ENCODE assay signal across 7 mouse cellular contexts in genomic region chr10:84577071-84577727, GRCm38 (mm10). TPM values are rescaled to one million over a fixed set of nuclear protein-coding genes. Genes with fewer than 3 reads are reported as not detected.
DNase-seq lines count a peak whose midpoint lies in the region; ATAC-seq lines count a peak whose summit lies in the region.

No protein-coding gene starts in this region.

- peak overlapping the region; percentile 97 for H3K4me2 ChIP-seq in midbrain, embryonic 12.5 days (replicated peaks)

- peak; percentile 84 for DNase-seq in adrenal gland, adult 8-10 months
- peak; percentile 68 for DNase-seq in embryonic facial prominence, embryonic 10.5 days (ENCODE audit: low spot score)
- DNase-seq in gonadal fat pad, adult 2 months (ENCODE audit: low read depth): peak; percentile 42
- DNase-seq in kidney, adult 11 months: peak; percentile 88
- peak; percentile 65 for DNase-seq in limb, embryonic 10.5 days (ENCODE audit: low spot score)
- DNase-seq in skeletal muscle tissue, adult 2 months (ENCODE audit: low read depth, low spot score): peak; percentile 76

- peaks cover 26% of the 10 kb centered on the region for H3K27me3 ChIP-seq in embryonic facial prominence, embryonic 10.5 days (replicated peaks; ENCODE audit: low read depth, poor library complexity, severe bottlenecking)
- H3K27me3 ChIP-seq in limb, embryonic 10.5 days (ENCODE audit: low read depth, poor library complexity, severe bottlenecking): 0 out of 2 replicates have a peak, but pooled peaks cover 8% of the 10 kb centered on the region
- peaks cover 16% of the 10 kb centered on the region for H3K27me3 ChIP-seq in midbrain, embryonic 12.5 days

- H3K9me3 ChIP-seq in embryonic facial prominence, embryonic 10.5 days: no peaks in the 10 kb centered on the region
- H3K9me3 ChIP-seq in limb, embryonic 10.5 days (replicated peaks): no peaks in the 10 kb centered on the region
- no peaks in the 10 kb centered on the region for H3K9me3 ChIP-seq in midbrain, embryonic 12.5 days

- H3K9ac ChIP-seq in midbrain, embryonic 12.5 days (replicated peaks): peak overlapping the region; percentile 55

- 5% methylated on average over 38 of the region's 38 CpGs for WGBS in embryonic facial prominence, embryonic 10.5 days
- WGBS in limb, embryonic 10.5 days: 5% methylated on average over 38 of the region's 38 CpGs
- WGBS in midbrain, embryonic 12.5 days: 5% methylated on average over 38 of the region's 38 CpGs

- H3K36me3 ChIP-seq in embryonic facial prominence, embryonic 10.5 days (replicated peaks): no peaks in the 10 kb centered on the region
- no peaks in the 10 kb centered on the region for H3K36me3 ChIP-seq in limb, embryonic 10.5 days
- H3K36me3 ChIP-seq in midbrain, embryonic 12.5 days: no peaks in the 10 kb centered on the region

- peak overlapping the region; percentile 90 for H3K4me3 ChIP-seq in embryonic facial prominence, embryonic 10.5 days
- H3K4me3 ChIP-seq in limb, embryonic 10.5 days: peak overlapping the region; percentile 73
- peak overlapping the region; percentile 65 for H3K4me3 ChIP-seq in midbrain, embryonic 12.5 days

- H3K27ac ChIP-seq in embryonic facial prominence, embryonic 10.5 days (replicated peaks): peak overlapping the region; percentile 95
- peak overlapping the region; percentile 90; the same call in 1 of the 2 replicates for H3K27ac ChIP-seq in limb, embryonic 10.5 days
- H3K27ac ChIP-seq in midbrain, embryonic 12.5 days (replicated peaks): no peak overlapping the region

- H3K4me1 ChIP-seq in embryonic facial prominence, embryonic 10.5 days: peaks cover 17% of the 10 kb centered on the region
- peaks cover 16% of the 10 kb centered on the region for H3K4me1 ChIP-seq in limb, embryonic 10.5 days
- H3K4me1 ChIP-seq in midbrain, embryonic 12.5 days: peaks cover 7% of the 10 kb centered on the region

- peak; percentile 67 for ATAC-seq in midbrain, embryonic 12.5 days (ENCODE audit: low FRiP score, low read depth)

RNA-seq across cellular contexts. Expression of gene Tcp11l2, which starts 0.8 kb away (rescaled TPM):
- total RNA-seq in adrenal gland, adult 8-10 months (2022): 10 to 100 TPM; 45.8 to 51.1 (median 48.8) TPM
- 3.2 and 3.6 TPM in 2 replicates for polyA plus RNA-seq in embryonic facial prominence, embryonic 10.5 days (2016; fragmentation: Nextera tagmentation; extraction: Ambion mirVana)
- 36.2 and 49.7 TPM in 2 replicates for polyA plus RNA-seq in gonadal fat pad, adult 2 months (2012; rRNA removed)
- polyA plus RNA-seq in limb, embryonic 10.5 days (2016; fragmentation: Nextera tagmentation; extraction: Ambion mirVana): 1.2 and 4.2 TPM in 2 replicates
- 15.8 and 16.7 TPM in 2 replicates for polyA plus RNA-seq in midbrain, embryonic 12.5 days (2016; fragmentation: Nextera tagmentation; extraction: Ambion mirVana)

RNA-seq across cellular contexts. Expression of gene Ckap4, which starts 43.3 kb away (rescaled TPM):
- 10 to 100 TPM; 27.5 to 33.1 (median 29.3) TPM for total RNA-seq in adrenal gland, adult 8-10 months (2022)
- polyA plus RNA-seq in embryonic facial prominence, embryonic 10.5 days (2016; fragmentation: Nextera tagmentation; extraction: Ambion mirVana): 61.2 and 61.5 TPM in 2 replicates
- polyA plus RNA-seq in gonadal fat pad, adult 2 months (2012; rRNA removed): 18.9 and 24.3 TPM in 2 replicates
- polyA plus RNA-seq in limb, embryonic 10.5 days (2016; fragmentation: Nextera tagmentation; extraction: Ambion mirVana): 53.6 and 63.3 TPM in 2 replicates
- polyA plus RNA-seq in midbrain, embryonic 12.5 days (2016; fragmentation: Nextera tagmentation; extraction: Ambion mirVana): 105 and 109 TPM in 2 replicates

RNA-seq across cellular contexts. Expression of gene Polr3b, which starts 44.9 kb away (rescaled TPM):
- total RNA-seq in adrenal gland, adult 8-10 months (2022): 10 to 100 TPM; 27.4 to 32.3 (median 31.2) TPM
- 19.5 and 20.4 TPM in 2 replicates for polyA plus RNA-seq in embryonic facial prominence, embryonic 10.5 days (2016; fragmentation: Nextera tagmentation; extraction: Ambion mirVana)
- polyA plus RNA-seq in gonadal fat pad, adult 2 months (2012; rRNA removed): 8.2 and 8.3 TPM in 2 replicates
- 17.4 and 20.3 TPM in 2 replicates for polyA plus RNA-seq in limb, embryonic 10.5 days (2016; fragmentation: Nextera tagmentation; extraction: Ambion mirVana)
- 18.7 and 19.6 TPM in 2 replicates for polyA plus RNA-seq in midbrain, embryonic 12.5 days (2016; fragmentation: Nextera tagmentation; extraction: Ambion mirVana)
